In the genomic region with DNA sequence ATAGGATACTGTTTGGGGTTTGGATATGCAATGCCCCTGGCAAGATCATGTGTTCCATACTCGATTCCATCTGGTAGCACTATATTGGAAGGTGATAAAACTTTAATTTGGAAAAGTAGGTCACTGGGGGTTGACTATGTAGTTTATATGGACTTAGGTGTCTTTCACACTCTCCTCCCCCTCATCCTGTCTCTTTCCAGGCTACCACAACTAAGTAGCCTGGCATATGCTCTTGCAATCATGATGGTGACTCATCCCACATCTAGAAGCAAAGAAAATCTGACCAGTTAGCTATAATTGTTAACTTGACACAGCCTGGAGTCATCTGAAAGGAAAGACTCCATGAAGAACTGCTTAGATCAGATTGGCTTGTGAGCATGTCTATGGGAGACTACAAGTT, we compare ENCODE assay signal across 18 mouse cellular contexts.
DNase-seq lines count a peak whose midpoint lies in the region; ATAC-seq lines count a peak whose summit lies in the region.
"Had no signal": no experiment of that assay in that cellular context is flagged by ENCODE, and none has a peak within 500 bp of the region (broad histone marks: within the 10 kb centered on the region; RNA-seq: fewer than 3 reads in every experiment).

No protein-coding gene starts in this region.

- peak; percentile 88 for ATAC-seq in frontal cortex, adult (ENCODE audit: low TSS enrichment)
- ATAC-seq: forebrain, embryonic 13.5 days; forebrain, embryonic 15.5 days had no signal

- intact Hi-C loops in left cerebral cortex, postnatal 10 days (cut with DNase I), result no loop called here

- no peak for DNase-seq in frontal cortex, postnatal 14 days (ENCODE audit: low spot score in 2 of 2)
- DNase-seq in left cerebral cortex, adult 11 months (ENCODE audit: low spot score), result peak; percentile 4
- DNase-seq in left cerebral cortex, postnatal 10 days (ENCODE audit: extremely low spot score in 1 of 2, low spot score in 2 of 2), result no peak
- DNase-seq in right cerebral cortex, adult 2 months (ENCODE audit: low spot score in 2 of 2), result peak; percentile 11 to 22
- no peak for DNase-seq in right cerebral cortex, postnatal 4 days
- DNase-seq in telencephalon, adult 2 months (ENCODE audit: low read depth, low spot score), result peak; percentile 52
- no peak for DNase-seq in kidney, adult 8-10 months
- DNase-seq: adrenal gland, adult 2 months; adrenal gland, postnatal 10 days; adrenal gland, postnatal 25 days; cerebellum, adult 11-12 months; cerebellum, adult 2 months; cerebellum, adult 9-10 months; cerebellum, postnatal 10 days; cerebellum, postnatal 25 days had no signal

Comparison
In these comparisons a context has a peak if more than half of its experiments do, and no peak if none do; other contexts are left out.
1. DNase-seq: peak in left cerebral cortex, adult 11 months (single experiment), right cerebral cortex, adult 2 months (2 of 2) and telencephalon, adult 2 months (single experiment); none in frontal cortex, postnatal 14 days (0 of 2), left cerebral cortex, postnatal 10 days (0 of 2), right cerebral cortex, postnatal 4 days (single experiment) and kidney, adult 8-10 months (0 of 2).